In genomic region chr4:125498866-125499265, GRCm38 (mm10) we compare ENCODE assay signal across 25 mouse cellular contexts. TPM values are rescaled to one million over a fixed set of nuclear protein-coding genes. Genes with fewer than 3 reads are reported as not detected.
DNase-seq lines count a peak whose midpoint lies in the region; ATAC-seq and TF ChIP-seq lines count a peak whose summit lies in the region.
"Had no signal": no experiment of that assay in that cellular context is flagged by ENCODE, and none has a peak within 500 bp of the region (broad histone marks: within the 10 kb centered on the region; RNA-seq: fewer than 3 reads in every experiment).

No protein-coding gene starts in this region.

- peaks cover 23% of the 10 kb centered on the region for H3K27me3 ChIP-seq in hindbrain, embryonic 15.5 days
- peaks cover 59% of the 10 kb centered on the region for H3K27me3 ChIP-seq in hindbrain, embryonic 12.5 days
- H3K27me3 ChIP-seq in midbrain, postnatal 0 days (ENCODE audit: insufficient read depth, low read length) = 0 out of 2 replicates have a peak, but pooled peaks cover 9% of the 10 kb centered on the region

- no peaks in the 10 kb centered on the region for H3K9me3 ChIP-seq in hindbrain, embryonic 15.5 days
- no peaks in the 10 kb centered on the region for H3K9me3 ChIP-seq in hindbrain, embryonic 12.5 days (replicated peaks)
- no peaks in the 10 kb centered on the region for H3K9me3 ChIP-seq in midbrain, postnatal 0 days (ENCODE audit: low read length)
- H3K9me3 ChIP-seq: embryonic facial prominence, embryonic 10.5 days; kidney, embryonic 15.5 days; megakaryocyte, embryonic 14.5 days had no signal

- no peaks in the 10 kb centered on the region for H3K36me3 ChIP-seq in hindbrain, embryonic 15.5 days
- no peaks in the 10 kb centered on the region for H3K36me3 ChIP-seq in hindbrain, embryonic 12.5 days
- no peaks in the 10 kb centered on the region for H3K36me3 ChIP-seq in midbrain, postnatal 0 days (ENCODE audit: insufficient read depth, low read length)
- H3K36me3 ChIP-seq: embryonic facial prominence, embryonic 10.5 days; kidney, embryonic 15.5 days had no signal

- intact Hi-C loops in left cerebral cortex, postnatal 14 days (cut with DNase I) = no loop called here

- no peak for ATAC-seq in hindbrain, embryonic 15.5 days (ENCODE audit: low FRiP score, low read depth)
- ATAC-seq in hindbrain, embryonic 12.5 days (ENCODE audit: low FRiP score) = no peak
- no peak for ATAC-seq in midbrain, postnatal 0 days (ENCODE audit: low FRiP score)
- ATAC-seq: intestine, postnatal 0 days had no signal

- TF ChIP-seq CTCF in midbrain, postnatal 0 days (IDR thresholded peaks at IDR 0.05) = no peak

- peaks cover 42% of the 10 kb centered on the region for H3K4me1 ChIP-seq in hindbrain, embryonic 15.5 days (replicated peaks)
- peaks cover 42% of the 10 kb centered on the region for H3K4me1 ChIP-seq in hindbrain, embryonic 12.5 days
- H3K4me1 ChIP-seq in midbrain, postnatal 0 days (ENCODE audit: insufficient read depth, low read length) = peaks cover 6% of the 10 kb centered on the region; the same call in 1 of the 2 replicates
- H3K4me1 ChIP-seq: kidney, embryonic 15.5 days had no signal

- no peak overlapping the region for H3K4me3 ChIP-seq in hindbrain, embryonic 15.5 days
- no peak overlapping the region for H3K4me3 ChIP-seq in hindbrain, embryonic 12.5 days
- no peak overlapping the region for H3K4me3 ChIP-seq in midbrain, postnatal 0 days (ENCODE audit: low read depth, low read length)
- H3K4me3 ChIP-seq: embryonic facial prominence, embryonic 10.5 days; kidney, embryonic 15.5 days; megakaryocyte, embryonic 14.5 days had no signal

- peak overlapping the region; percentile 29; the same call in 1 of the 2 replicates for H3K4me2 ChIP-seq in hindbrain, embryonic 15.5 days
- no peak overlapping the region for H3K4me2 ChIP-seq in hindbrain, embryonic 12.5 days (replicated peaks)
- peak overlapping the region; percentile 0; the same call in 1 of the 2 replicates for H3K4me2 ChIP-seq in midbrain, postnatal 0 days (ENCODE audit: low read depth, low read length, poor library complexity, severe bottlenecking)
- H3K4me2 ChIP-seq: heart, embryonic 11.5 days; kidney, embryonic 15.5 days; lung, embryonic 14.5 days had no signal

- no peak overlapping the region for H3K27ac ChIP-seq in hindbrain, embryonic 15.5 days (replicated peaks)
- no peak overlapping the region for H3K27ac ChIP-seq in hindbrain, embryonic 12.5 days
- no peak overlapping the region for H3K27ac ChIP-seq in midbrain, postnatal 0 days (ENCODE audit: low read depth, low read length)
- H3K27ac ChIP-seq: embryonic facial prominence, embryonic 10.5 days; kidney, embryonic 15.5 days; liver, embryonic 14.5 days; stomach, postnatal 0 days had no signal

- DNase-seq in ES-CJ7 (ENCODE audit: low read depth, low spot score) = peak; percentile 77
- peak; percentile 91 for DNase-seq in R1 (ENCODE audit: low read depth, low spot score)
- no peak for DNase-seq in midbrain, postnatal 0 days (ENCODE audit: low spot score)
- DNase-seq in spleen, postnatal 4 days (ENCODE audit: low spot score in 2 of 2) = no peak
- DNase-seq in left cerebral cortex, postnatal 14 days (ENCODE audit: low spot score in 2 of 2) = no peak
- DNase-seq: adrenal gland, postnatal 36 days; cerebellum, adult 9-11 months; gastrocnemius, postnatal 14 days; heart, adult 11 months; kidney, postnatal 4 days; layer of hippocampus, adult 9-11 months; lung, embryonic 14.5 days; lung, postnatal 36 days; thymus, adult 2 months had no signal

- no peak overlapping the region for H3K9ac ChIP-seq in hindbrain, embryonic 15.5 days
- H3K9ac ChIP-seq in hindbrain, embryonic 12.5 days = no peak overlapping the region
- H3K9ac ChIP-seq in midbrain, postnatal 0 days (replicated peaks; ENCODE audit: low read length, poor library complexity, severe bottlenecking) = no peak overlapping the region
- H3K9ac ChIP-seq: kidney, embryonic 15.5 days; liver, embryonic 14.5 days; lung, embryonic 14.5 days had no signal

- 13% methylated on average over 6 of the region's 6 CpGs for WGBS in hindbrain, embryonic 15.5 days
- WGBS in hindbrain, embryonic 12.5 days = 16% methylated on average over 6 of the region's 6 CpGs
- 13% methylated on average over 6 of the region's 6 CpGs for WGBS in midbrain, postnatal 0 days

RNA-seq across cellular contexts. Expression of gene Grik3, which starts 8.4 kb away (rescaled TPM):
- polyA plus RNA-seq in hindbrain, embryonic 15.5 days (2015; fragmentation: Nextera tagmentation; extraction: Ambion mirVana) = 5.4 and 5.5 TPM in 2 replicates
- polyA plus RNA-seq in hindbrain, embryonic 12.5 days (2016; fragmentation: Nextera tagmentation; extraction: Ambion mirVana) = 3.7 and 3.8 TPM in 2 replicates
- 22.7 and 24.6 TPM in 2 replicates for total RNA-seq in midbrain, postnatal 0 days (2014; rRNA removed)
- 2.5 and 3.3 TPM in 2 replicates for polyA plus RNA-seq in midbrain, postnatal 0 days (2015; fragmentation: Nextera tagmentation; extraction: Ambion mirVana)
- 10 to 100 TPM; 47.3 to 51.5 TPM for total RNA-seq in left cerebral cortex, postnatal 14 days (2021)
- total RNA-seq: common myeloid progenitor, adult 5-6 weeks; neutrophil, adult 5-6 weeks had no signal
- polyA plus RNA-seq: lung, embryonic 14.5 days had no signal

Comparison
In these comparisons a context has a peak if more than half of its experiments do, and no peak if none do; other contexts are left out.
1. DNase-seq: peak in ES-CJ7 (single experiment) and R1 (single experiment); none in midbrain, postnatal 0 days (single experiment), spleen, postnatal 4 days (0 of 2) and left cerebral cortex, postnatal 14 days (0 of 2).